Mouse (Mus musculus): ENCODE results near the gene Anks1.
"Not testable (repeated sequence)": the region's sequence is repeated elsewhere in the genome, so short reads cannot be mapped to it uniquely, and the experiment has no call there.

The Anks1 gene

DNA sequence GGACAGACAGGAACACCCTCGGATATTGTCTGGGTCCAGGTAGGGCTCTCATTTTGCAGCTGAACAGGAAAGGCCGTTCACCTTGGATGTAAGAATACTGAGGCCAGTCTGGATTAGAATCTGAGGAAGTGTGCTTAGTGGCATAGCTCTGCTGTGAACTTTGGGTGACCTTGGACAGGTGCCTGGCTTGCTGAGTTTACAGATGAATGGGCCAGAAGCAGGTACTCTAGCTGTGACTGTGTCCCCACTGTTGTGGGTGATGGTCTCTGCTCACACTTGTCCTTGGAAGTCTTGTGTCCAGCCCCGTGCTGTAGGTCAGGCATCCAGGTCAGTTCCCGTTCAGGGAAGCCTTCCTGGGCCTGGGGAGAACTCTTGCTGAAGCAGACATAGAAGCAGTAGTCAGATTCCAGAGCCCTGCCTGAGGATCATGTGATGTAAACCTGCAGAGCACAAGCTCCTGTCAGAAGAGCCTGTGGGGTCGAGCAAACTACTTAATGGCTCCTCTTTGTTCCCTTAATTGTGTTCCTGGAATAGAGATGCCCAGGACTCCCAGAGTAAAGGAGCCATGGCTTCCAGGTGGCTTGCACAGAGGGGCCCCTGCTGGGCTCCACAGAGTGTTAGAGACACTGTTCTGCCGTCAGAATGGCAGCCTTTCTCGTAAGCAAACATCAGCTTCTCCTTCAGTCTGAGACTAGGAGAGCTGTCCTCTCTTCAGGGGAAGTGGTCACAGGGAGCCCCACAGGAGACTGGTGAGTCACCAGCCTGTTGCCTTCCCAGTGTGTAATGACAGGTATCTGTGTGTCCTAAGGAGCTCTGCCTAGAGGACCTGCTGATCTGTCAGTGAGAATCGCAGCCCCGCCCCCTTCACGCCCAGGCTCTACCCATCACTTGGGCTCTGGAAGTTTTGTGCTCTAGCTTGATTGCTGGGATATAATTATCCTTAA lies 85.2 kb downstream of the Anks1 start:
- DNase-seq (ENCODE audit: low read depth, low spot score) = no peak

DNA sequence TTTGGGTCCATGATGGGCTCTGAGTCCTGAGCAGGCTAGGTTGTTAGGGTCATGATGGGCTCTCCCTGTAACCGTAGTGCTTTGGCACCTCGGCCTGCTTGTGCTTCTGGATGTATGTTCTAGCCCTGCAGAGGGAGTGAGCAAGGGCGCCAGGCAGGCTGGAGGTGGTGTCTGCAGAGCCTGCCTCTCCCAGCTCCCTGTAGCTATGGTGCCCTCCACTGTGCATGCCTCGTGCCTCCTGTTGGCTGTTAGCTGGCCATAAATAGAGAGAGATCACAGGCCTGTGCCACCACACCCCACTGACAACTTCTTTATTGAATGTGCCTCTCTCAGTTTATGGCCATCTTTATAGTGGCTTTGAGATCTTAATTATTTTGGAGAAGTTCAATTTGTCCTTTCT lies 87.2 kb downstream of the Anks1 start:
- DNase-seq (ENCODE audit: low read depth, low spot score) = no peak

DNA sequence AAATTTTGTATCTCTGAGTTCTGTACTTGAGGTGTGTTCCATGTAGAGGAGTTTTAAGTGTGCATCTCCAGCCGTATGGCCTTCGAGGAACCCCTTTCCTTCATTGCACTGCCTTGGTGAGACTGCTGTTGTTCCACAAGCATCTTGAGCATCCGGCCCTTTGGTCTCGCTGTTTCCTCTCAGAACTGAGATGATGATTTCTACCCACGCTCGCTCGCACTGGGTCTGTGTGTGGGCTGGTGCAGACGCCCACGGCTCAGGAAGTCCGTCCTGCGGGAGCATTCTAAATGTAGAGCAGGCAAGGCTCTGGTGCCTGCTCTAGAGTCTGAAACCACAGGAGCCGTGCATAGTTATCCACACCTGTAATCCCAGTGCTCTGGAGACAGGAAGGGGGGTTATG lies 88.1 kb downstream of the Anks1 start:
- DNase-seq (ENCODE audit: low read depth, low spot score) = no peak

DNA sequence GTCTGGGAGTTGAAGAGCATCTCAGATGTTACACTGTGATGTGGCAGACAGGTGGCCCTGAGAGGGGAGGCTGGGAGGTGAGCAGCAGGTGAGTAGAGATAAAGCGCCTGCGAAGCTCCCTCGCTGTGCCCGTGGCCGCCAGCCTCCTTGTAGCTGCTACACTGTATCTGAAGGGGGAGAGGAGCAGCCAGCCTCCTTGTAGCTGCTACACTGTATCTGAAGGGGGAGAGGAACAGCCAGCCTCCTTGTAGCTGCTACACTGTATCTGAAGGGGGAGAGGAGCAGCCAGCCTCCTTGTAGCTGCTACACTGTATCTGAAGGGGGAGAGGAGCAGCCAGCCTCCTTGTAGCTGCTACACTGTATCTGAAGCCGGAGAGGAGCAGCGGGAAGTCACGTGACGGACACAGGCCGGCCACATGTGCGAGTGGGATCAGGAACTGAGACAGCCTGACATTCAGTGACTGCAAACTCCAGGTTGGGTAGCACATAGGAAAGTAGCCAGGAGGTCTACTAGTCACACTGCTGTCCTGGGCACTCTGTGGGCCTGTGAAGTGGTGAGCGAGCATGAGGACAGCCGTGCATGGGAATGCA lies 90.7 kb downstream of the Anks1 start:
- DNase-seq (ENCODE audit: low read depth, low spot score) = not testable (repeated sequence)

DNA sequence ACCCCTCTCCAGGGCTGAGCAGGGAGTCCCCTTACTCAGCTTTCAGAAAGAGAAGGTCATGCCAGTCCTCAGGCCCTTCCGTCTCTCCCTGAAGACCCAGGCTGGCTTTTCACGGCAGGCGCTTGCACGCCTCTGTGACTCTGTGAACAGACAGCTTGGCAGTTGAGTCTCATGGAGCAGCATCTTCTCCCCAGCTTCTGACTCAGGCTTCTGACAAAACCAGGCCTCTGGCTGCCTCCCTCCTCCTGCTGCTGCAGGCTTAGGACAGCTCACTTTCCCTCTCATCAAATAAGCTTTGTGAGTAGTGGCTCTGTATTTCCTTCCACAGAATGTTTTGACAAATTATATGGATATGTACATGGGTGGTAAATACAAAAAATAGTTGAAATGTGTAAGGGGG lies 91.3 kb downstream of the Anks1 start:
- DNase-seq (ENCODE audit: low read depth, low spot score) = no peak

DNA sequence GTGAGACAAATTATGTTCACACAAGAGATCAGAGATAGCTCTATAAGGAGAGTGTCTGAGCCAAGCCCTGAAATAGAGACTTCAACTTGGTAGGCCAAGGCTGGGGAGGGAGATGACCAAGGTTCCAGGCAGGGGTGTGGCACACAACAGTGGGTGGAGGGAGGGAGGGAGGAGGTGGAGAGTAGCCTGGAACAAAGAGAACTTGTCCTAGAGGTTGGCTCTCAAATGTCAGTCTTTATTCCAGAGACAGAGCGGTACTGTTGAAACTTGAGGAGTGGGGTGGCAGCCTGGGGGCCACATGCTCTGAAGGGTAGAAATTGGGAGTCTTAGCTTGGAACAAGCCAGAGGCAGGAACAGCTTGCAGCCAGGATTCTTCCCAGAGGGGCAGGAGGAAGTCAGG lies 91.7 kb downstream of the Anks1 start:
- no peak for DNase-seq (ENCODE audit: low read depth, low spot score)

DNA sequence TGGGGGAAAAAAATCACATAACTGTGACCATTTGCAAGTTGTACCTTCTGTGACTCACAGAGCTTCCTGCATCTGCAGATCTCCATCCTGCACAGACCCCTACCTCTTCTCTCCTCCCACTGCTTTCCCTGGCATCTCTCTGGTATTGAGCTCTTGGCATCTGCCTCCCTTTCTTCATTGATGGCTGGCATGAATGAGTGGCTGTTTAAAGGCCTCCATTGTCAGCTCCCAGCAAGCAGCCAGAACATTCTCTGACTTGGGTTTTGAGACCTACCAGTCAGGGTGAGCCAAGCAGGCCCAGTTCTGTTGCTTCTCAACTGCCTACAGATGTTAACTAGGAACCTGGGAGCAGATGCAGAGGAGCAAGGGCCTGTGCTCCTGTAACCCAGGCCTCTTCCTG lies 96.3 kb downstream of the Anks1 start:
- no peak for DNase-seq (ENCODE audit: low read depth, low spot score)

DNA sequence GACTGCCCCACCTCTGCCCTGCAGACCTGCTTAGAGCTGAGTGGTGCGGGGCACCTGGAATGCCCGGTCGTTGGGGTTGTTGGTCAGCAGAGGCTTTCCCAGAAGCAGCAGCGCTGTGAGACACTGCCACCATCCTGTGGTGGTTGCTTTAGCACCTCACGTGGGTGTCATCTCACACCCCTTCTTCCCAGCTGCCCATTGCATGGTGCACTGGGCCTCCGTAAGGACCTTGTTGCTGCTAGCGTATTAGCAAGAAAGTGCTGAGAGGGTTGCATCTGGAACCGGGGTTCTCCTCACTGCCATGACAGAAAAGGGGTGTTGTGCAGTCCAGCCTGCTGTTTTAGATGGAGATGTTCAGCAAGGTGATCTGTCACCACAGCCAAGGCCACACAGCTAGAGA lies 97.1 kb downstream of the Anks1 start:
- DNase-seq (ENCODE audit: low read depth, low spot score) = no peak

DNA sequence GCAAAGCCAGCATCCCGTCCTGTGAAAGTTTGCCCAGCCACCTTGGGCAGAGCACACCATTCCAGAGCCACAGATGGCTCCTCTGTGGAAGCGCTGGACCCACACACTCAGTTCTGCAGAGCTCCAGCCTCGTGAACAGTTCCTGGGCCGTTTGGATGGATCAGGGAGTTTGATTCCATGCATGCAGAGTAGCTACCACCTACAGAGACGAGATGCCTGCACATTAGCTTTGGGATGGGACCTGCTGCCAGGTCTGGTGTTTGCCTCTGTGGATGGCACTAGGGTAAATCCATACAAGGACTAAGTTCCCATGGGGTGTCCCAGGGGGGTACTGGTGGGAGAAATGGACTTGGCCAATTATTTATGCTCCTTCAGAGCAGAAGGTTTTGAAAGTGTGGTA lies 97.5 kb downstream of the Anks1 start:
- no peak for DNase-seq (ENCODE audit: low read depth, low spot score)

DNA sequence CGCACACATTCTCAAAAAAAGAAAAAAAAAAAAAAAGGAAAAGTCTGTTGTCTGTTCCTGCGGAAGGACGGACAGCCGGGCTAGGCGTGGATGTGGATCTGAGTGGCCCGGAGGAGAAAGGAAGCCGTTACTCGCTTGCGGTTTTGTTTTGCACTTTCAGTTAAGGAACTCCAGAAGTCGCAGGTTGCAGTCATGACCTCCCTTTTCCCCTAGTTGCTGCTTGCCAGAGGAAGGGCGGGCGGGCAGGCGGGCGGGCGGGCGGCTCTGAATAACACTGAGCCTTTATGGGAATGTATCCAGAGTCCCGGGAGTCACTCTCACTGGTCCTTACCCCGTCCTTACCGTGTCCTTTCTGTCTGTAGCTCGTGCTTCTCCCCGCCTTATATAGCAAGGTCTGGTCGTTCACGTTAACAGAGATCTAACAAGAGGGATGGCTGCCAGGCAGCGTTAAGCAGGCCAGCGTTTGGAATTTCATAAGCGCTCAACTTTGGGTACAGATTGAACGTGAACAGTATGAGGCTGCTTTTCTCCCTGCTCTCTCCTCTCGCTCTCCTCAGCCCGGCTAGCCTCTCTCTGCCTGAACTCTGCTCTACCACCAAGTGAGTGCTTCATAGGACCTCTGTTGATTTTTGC lies 98.2 kb downstream of the Anks1 start:
- DNase-seq (ENCODE audit: low read depth, low spot score) = no peak

DNA sequence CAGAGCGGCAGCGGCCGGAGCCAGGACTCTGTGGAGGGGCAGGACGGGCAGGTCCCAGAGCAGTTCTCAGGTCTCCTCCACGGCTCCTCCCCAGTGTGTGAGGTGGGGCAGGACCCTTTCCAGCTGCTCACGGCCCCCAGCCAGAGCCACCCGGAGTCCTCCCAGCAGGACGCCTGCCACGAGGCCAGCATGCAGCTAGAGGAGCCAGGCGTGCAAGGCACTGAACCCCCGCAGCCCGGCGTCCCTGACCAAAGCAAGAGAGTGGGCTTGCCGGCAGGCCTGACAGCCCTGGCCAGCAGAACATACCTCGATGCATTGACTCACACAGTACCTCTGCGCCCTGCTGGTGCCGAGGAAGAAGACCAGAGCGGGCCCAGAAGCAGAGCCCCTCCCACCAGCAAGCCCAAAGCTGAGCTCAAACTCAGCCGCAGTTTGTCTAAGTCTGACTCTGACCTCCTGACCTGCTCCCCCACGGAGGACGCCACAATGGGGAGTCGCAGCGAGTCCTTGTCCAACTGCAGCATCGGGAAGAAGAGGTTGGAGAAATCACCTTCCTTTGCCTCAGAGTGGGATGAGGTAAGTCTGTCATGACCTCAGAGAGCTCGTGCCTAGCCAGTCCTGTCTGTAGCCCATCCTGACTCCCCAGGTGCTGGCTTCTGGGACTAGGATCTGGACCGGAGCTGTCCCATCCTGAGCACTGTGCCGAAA lies 98.9 kb downstream of the Anks1 start:
- DNase-seq (ENCODE audit: low read depth, low spot score) = no peak

DNA sequence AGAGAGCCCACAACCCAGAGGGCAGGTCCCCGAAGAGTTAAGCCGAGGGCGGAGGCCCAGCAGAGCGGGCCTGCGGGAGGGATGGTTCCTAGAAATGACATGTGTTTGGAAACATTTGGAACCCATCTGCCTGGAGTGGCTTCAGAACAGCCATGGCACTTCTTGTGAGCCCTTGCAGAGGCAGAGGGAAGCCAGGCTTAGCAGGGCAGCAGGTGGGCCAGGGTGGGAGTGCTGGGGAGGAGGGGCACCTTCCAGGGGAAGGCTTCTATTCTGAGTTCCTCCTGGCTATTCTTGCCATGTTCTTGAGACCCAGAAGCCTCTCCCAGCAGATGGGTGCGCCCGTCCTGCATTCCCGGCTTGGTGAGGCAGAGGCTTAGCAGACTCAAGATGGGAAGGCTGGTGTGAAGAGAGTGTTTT lies 99.5 kb downstream of the Anks1 start:
- DNase-seq (ENCODE audit: low read depth, low spot score) = no peak

DNA sequence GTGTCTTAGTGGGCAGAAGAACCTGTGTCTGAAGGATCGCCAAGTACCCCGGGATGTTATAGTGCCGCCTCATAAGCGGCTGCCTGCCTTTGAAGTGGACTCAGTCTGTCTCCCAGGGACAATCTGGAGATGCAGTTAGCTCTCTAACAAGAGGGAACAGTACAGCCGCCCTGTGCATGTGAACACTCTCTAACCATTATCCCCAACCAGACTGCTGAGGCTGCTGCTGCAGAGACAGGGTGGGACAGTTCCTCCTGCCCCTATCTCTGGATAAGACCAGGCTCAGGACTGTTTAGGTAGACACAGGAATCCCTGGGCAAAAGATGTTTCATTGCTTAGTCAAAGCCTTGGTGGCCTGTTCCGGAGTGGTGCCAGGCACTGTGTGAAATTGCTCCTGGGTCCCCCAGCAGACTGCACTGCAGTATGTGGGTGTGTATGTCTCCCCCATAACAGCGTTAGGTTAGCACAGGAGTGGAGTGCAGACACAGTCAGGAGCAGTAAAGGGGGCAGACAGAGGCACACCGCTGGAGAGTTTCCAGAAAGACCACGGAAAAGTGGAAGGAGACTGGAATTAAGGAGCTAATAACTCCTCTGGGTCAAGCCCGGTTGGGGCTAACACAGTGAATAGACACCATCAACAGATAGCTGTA lies 100.1 kb downstream of the Anks1 start:
- DNase-seq (ENCODE audit: low read depth, low spot score) = no peak

DNA sequence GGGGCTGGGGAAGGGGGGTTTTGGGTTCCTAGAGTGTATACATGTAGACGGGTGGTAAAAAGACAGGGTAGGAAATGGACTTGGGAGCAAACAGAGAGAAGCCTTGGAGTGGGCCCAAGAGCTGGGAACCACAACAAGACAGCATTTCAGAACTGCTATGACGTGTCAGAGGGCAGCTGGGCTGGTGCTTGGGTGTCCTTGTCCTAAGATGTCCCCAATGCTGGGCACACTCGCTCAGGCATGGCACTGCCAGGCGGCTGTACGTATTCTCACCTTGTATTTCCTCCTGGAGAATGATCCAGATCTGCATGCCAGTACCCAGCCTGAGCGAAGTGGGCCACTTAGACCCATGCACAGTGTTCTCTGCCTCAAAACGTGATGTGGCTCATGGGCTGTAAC lies 100.6 kb downstream of the Anks1 start:
- no peak for DNase-seq (ENCODE audit: low read depth, low spot score)

DNA sequence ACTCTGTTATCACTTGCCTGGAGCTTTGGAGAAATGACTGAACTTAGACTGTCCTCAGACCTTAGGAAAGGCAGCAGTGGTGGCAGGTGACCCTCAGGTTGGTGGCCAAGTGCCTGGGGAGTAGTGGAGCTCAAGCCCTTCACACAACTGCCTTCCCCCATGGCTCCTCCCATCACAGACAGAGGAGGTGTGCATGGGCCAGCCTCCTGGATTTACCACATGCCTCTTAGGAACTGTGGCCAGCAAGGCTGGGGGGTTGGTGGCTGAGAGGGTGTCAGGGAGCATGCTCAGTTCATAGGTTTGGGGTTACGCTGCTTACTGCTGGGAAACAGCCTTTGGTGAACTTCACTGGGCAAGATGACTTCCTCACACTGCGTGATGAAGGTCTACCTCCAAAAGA lies 101.8 kb downstream of the Anks1 start:
- no peak for DNase-seq (ENCODE audit: low read depth, low spot score)

DNA sequence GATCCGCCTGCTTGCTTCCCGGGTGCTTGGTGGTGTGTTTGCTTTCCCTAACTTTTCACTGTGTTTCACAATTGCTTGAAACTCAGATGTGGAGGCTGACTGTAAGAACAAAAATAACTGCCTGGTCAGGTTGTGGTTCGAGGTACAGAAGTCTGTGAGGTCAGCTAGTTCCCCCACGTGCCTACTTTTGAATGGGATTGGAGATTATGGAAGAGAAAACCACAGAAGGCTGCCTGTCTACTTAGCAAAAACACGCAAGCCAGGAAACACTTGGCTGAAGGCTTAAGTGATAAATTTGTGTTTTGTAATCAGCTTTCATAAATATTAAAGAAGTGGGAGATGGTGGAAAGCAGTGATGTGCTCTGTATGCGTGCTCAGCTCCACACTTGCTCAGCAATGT lies 103.7 kb downstream of the Anks1 start:
- no peak for DNase-seq (ENCODE audit: low read depth, low spot score)

DNA sequence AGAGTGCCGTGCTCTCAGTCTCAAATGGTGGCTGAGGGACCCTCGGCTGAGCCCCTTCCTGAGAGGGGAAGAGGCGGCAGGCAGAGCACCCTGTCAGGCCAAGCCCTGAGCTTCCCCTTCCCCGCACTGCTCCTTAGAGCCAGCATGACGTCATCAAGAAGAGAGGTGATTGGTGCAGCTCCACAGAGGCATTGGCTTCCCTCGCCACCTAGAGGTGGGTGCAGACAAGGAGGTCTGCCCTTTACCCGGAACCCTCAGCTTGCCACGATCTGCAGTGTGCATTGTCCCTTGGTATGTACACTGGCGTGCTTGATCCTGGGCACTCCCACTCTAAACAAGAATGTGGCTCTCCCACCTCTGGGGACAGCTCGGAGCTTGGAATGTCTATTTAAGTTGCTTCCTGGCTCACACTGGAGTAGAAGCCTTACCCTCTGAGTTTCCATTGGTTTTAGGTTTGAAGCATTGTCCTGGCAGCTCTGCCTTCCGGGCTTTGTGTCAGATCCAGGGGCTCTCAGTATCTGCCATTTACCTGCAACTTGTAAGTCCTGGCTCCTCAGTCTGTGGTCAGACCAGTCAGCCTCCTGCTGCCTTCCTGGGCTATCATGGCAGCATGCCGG lies 104.3 kb downstream of the Anks1 start:
- no peak for DNase-seq (ENCODE audit: low read depth, low spot score)

DNA sequence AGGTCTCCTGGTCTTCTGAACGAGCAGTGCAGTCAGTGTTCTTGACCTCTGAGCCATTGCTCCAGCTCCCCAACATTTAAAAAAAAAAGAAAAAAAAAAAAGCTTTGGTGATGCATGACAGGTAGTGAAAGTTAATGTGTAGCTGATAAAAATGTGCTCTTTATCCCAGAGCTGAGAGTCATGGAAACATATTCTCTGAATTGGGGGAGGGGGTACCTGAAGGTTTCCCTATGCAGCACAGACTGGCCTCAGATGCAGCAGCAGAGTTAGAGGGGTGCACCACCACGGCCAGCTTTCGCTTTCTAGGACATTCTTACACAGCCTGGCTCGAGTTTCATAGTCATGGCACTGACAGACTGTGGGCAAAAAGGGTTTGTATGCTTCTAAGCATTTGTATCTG lies 105.3 kb downstream of the Anks1 start:
- DNase-seq (ENCODE audit: low read depth, low spot score) = no peak

DNA sequence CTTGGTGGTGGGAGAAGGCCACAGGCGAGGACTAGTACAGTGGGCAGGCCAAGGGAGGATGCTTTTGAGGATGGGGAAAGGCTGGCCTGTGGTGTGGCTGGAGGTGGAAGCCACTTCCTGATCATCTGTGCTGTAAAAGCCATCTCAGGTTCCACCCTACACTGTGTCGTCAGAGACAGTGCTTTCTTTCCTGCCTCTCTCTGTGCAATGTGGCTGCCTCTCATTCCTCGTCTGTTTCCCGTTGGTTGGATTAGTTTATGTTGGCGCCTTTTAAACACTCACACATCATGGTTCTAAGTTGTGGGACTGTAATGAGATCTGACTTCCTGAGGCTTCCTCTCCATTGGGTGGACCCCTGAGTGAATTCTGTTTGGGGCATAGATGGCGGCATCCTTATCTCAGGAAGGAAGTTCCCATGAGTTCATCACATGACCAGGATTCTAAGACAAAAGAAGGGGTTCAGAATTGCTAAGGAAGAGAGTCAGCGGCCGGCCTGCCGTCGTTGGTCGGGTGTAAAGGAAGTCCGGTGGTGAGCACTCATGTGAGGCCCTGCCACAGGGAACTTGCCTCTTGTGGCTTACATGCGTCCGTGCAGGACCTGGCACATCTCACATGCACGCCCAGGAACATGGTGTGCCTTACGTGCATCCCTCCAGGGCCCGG lies 106.1 kb downstream of the Anks1 start:
- no peak for DNase-seq (ENCODE audit: low read depth, low spot score)

DNA sequence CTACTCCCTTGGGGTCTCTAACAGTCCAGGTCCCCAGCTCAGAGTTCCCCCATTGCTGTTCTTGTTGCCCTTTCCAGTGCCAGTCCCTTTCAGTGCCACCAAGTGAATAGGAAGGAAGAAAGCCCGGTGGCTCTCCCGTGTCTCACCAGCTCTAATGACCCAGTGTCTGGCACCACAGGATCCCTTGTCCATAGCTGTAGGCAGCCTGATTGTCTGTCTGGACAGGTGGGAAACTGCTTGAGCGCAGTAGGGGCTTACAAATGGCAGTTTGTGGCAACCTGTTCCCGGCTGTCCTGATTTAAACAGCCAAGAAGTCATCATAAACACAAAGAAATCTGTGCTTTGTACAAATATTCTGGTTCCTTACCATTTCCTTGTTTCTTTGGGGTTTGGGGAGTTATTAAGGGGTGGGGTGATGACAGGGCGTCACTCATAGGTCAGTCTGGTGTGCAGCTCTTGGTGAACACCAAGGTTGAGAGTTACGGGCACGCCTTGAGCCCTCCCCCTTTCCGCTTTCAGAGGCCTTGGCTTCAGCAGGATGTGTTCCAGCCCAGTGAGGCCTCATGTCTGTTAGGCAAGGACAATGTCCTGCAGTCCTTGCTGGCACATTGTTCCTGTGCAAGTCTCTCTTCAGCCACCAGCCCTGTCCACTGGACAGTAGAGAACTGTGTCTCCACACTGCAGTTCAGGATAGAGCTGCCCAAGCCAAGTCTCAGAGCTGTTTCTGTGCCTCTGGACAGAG lies 107.1 kb downstream of the Anks1 start:
- DNase-seq (ENCODE audit: low read depth, low spot score) = no peak

Measured in c-Kit-negative CD71-positive TER-119-positive erythroid progenitor cells, embryonic 14.5 days (primary cell).